Mouse (Mus musculus) urinary bladder, postnatal 14 days (tissue): ENCODE measurements around the gene Gm21858.
"Not testable (repeated sequence)": the region's sequence is repeated elsewhere in the genome, so short reads cannot be mapped to it uniquely, and the experiment has no call there.

Experiments
- DNase-seq: peaks from one replicate; pipeline ENCODE4 v3.0.0; 2021; ENCODE audit warnings: low spot score

The Gm21858 gene

DNA sequence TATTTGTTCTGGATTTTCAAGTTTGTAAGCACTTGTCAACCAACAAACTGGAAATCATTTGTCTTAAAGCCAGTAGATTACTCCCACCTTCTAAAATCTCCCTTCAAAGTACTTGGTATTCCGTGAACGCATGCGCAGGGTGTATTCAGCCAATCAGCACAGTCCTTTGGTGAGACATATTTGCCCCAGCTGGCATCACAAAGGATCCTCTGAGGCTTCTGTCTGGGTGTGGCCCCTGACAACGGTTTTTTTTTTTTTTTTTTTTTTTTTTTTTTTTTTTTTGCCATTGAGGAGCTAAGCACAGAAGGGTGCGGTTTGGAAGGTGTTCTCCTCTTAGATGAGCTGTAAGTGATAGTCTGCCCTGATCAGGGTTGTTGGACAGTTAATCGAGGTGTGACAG lies at the start of gene Gm21858:
Gene Gm21858 (plus strand): TSS at position 301 of the 400 bp plus-strand sequence.
- not testable (repeated sequence) for DNase-seq
